Mouse (Mus musculus) skeletal muscle tissue, adult 2 months (tissue): ENCODE results near the gene Sugp1.
"Not testable (repeated sequence)": the region's sequence is repeated elsewhere in the genome, so short reads cannot be mapped to it uniquely, and the experiment has no call there.

Experiments
- DNase-seq: peaks from one replicate; pipeline ENCODE4 v3.0.0-alpha.2; 2012; ENCODE audit warnings: low read depth, low spot score

Sugp1 gene

DNA sequence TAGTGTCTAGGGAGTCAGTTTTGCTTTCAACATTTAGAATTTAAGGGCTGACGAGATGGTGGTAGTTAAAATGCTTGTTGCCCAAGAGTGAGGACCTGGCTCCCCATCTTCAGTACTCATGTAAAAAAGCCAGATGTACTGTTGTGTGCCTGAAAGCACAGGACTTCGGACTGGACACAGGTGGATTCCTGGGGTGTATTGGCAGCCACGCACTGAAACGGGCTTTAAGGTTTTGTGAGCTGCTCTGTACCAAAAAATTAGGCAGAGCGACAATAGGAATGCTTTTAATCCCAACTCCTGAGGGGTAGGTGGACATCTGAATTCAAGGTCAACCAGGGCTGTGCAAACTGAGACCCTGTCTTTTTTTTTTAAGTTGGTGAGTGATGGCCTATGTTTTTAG is 1.4 kb downstream of the Sugp1 start:
- DNase-seq = no peak

- no peak for DNase-seq
Observed at GRCm38 (mm10) chr8:70049662-70050061, 7.0 kb downstream of the Sugp1 start.

DNA sequence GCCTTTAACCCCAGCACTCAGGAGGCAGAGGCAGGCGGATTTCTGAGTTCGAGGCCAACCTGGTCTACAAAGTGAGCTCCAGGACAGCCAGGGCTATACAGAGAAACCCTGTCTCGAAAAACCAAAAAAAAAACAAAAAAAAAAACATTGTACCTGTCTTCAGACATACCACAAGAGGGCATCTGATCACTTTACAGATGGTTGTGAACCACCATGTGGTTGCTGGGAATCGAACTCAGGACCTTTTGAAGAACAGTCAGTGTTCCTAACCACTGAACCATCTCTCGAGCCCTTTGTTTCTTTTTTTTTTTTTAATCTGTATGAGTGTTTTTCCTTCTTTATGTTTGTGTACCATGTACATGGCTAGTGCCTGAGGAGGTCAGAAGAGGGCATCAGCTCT is 7.8 kb downstream of the Sugp1 start:
- DNase-seq = not testable (repeated sequence)

DNA sequence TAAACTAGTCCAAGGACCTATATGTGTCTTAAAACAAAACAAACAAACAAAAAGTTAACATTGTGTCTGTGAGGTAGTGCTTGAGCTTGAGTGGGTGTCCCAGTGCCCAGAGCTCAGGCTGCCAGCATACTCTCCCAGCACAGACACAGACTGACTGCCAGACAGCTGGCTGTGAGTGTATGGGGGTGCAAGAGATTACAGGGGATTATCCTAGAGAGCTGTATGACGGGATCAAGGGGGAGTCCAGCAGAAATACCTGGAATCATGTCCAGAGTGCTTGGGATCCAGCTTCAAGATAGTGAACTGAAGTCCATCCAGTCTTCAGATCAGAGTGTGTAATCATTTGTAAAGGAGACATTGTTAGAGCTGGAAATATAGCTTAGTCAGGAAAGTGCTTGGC is 15.1 kb downstream of the Sugp1 start:
- no peak for DNase-seq

GRCm38 (mm10) chr8:70071836-70072440 is 29.3 kb downstream of the Sugp1 start:
- DNase-seq = no peak

GRCm38 (mm10) chr8:70072441-70073069 is 29.9 kb downstream of the Sugp1 start, which contains the start of gene Tm6sf2:
Gene Tm6sf2 (plus strand): TSS chr8:70072924.
- no peak for DNase-seq

GRCm38 (mm10) chr8:70073120-70073519 is 30.5 kb downstream of the Sugp1 start:
- DNase-seq = no peak

GRCm38 (mm10) chr8:70073682-70074081 is 31.1 kb downstream of the Sugp1 start:
- no peak for DNase-seq

DNA sequence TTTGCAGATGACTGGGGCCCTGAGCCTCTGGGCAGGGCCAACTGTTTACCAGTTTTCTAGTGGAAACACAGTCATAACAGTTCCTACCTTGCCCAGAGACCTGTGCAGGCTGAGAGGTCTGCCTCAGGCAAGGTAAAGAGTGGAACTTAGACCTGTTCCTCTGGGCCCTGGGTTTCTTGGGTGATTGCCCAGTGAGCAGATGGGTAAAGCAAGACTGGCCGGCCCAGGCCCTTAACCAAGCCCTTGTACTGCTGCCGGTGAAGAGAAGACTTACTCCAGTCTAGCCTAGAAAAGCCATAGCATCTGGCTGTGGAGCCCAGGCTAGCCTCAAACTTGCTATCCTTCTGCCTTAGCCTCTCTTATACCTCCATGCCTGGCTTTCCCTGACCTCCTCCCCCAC is 39.4 kb downstream of the Sugp1 start:
- no peak for DNase-seq

DNA sequence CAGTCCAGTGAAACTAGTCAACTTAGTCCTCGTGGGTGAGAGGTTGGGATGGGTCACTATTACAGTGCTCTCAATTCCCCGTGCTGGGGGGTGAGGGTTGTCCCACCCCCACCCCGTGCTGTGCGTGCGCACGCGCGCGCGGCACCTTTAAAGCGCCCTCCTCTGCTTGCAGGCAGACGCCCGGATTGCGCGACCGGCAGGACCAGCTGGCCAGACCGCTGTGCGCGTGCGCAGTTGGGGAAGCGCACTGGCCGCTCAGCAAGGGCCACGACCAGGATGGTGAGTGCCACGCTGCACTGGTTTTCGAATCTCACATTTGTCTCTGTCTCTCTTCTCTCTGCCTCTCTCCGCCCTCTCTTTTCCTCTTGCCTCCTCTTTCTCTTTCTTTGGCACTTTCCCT is 40.7 kb downstream of the Sugp1 start, which contains the start of gene Hapln4:
Gene Hapln4 (plus strand): TSS at position 173 of the 400 bp plus-strand sequence.
- DNase-seq = peak; percentile 30

DNA sequence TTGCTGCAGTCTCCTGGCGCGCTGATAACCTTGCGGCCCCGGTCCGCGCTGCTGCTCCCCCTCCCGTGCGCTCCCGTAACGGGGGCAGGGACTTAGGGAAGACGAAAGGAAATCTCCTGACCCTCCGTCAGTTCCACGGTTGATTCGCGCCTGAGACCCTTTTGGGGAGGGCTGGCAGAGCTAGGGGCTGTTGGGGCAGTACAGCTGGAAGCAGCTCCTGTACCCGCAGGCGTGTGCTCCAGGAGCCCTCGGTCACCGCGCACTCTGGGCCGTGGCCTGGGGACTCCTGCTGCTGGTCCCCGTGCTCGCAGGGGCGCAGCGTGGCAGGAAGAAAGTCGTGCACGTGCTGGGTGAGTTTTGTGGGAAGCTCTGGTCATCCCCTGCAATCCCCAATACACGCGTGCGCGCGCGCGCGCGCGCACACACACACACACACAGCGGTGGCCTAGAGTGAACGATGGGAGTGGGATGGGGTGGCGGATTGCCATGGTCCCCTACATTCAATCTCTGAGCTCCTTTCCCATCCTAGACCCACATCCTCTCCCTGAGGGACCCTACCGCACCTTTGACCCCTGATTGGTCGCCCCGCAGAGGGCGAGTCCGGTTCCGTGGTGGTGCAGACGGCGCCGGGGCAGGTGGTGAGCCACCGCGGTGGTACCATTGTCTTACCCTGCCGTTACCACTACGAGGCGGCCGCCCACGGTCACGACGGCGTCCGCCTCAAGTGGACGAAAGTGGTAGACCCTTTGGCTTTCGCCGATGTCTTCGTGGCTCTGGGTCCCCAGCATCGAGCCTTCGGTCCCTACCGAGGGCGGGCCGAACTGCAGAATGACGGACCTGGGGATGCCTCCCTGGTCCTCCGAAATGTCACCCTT is 41.8 kb downstream of the Sugp1 start:
- no peak for DNase-seq

GRCm38 (mm10) chr8:70086151-70086550 is 43.5 kb downstream of the Sugp1 start:
- DNase-seq = no peak

DNA sequence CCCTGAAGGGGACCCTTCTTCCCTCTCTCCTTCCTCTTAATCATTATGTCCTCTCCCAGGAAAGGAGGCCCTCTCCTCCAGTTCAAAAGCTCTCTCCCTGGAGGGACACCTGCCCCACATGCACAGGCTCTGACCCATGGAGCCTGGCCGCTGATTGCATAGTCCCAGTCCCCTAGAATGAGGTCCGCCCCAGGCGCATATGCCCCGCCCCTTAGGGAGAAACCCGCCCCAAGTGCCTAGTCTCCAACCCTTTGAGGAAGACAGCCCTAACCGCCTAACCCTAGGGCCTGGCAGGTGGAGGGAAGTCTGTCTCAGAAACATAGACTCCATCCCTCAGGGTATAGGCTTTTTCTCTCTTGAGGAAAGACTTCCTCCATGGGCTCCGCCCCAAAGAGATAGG is 44.6 kb downstream of the Sugp1 start:
- no peak for DNase-seq

GRCm38 (mm10) chr8:70087836-70088650 is 45.4 kb downstream of the Sugp1 start:
- DNase-seq = no peak

DNA sequence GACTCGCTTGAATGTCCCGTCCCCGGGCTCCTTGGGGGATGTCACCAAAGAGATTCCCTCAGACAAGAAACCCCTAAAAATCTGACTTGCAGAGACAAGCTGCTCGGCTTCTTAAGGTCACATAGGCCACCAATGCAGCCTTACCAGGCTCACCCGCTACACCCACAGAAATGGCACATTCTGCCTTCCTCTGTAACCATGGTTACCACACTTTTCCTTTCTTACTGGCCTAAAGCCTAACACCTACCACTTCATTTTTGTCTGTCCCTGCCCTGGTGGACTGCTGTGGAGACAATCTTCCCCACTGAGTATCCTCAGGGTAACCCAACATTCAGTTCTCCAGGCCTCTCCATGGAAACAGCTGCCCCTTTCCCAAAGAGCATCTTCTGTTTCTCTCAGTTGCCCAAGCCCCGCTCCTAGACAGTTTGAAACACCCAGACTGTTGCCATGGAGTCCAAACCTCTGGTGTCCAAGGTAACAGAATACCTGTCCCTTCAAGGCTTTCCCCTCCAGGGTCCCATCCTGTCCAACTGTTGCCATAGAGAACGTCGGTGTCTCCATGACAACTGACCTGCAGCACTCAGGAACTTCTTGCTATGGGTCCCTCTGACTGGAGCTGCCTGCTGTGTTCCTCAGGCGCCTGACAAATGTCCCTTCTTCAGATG is 46.8 kb downstream of the Sugp1 start:
- DNase-seq = no peak

DNA sequence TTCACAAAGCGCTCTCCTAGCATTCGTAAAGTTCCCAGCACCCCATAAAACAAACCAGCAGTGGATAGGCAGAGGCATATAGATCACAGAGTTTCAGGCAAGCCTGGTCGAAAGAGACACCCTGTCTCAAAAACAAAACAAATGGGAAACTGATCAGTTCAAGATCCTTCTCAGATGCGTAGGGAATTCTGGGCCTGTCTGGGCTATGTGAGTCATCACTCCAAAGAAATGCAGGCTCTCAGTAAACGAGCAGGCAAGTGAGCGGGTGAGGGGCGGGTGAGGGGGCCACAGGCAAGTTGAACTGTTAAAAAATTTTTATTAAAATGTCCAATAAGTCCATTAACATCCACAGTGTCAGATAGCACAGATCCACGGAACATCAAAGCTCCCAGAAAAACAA is 50.2 kb downstream of the Sugp1 start:
- no peak for DNase-seq

DNA sequence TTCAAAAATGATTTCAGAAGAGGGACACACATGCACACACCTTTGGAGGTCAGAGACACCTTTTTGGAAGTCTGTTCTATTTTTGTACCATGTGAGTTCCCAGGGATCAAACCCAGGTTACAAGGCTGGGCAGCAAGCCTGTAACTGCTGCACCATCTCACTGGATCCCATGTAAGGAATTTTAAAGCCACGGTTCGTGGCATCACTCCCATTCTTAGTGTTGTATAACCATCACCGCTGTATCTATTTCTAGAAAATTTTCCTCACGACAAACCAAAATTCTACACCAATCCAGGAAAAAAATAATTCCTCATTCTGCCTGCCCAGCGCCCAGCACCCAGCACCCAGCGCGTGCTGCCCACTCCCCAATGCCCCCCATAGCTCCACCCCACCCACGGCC is 56.7 kb downstream of the Sugp1 start:
- no peak for DNase-seq

DNA sequence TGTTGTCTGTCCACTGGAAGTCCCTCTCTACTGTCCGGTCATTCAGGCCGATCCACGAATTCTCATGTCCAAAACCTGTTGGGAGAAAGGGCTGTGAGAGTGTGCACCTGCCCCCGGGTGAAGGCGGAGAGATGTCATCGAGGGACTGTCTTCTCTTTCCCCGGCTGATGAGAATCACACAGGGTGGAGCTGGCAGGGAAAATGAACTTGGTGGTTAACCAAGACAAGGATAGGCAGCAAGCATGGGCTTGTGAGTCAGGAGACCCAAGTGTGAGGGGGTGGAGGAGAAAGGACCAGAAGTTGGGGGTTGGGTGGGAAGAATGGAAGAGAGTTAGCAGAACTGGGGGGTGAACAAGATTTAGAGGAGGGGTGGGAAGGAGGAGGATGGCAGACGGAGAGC is 57.6 kb downstream of the Sugp1 start:
- DNase-seq = no peak

DNA sequence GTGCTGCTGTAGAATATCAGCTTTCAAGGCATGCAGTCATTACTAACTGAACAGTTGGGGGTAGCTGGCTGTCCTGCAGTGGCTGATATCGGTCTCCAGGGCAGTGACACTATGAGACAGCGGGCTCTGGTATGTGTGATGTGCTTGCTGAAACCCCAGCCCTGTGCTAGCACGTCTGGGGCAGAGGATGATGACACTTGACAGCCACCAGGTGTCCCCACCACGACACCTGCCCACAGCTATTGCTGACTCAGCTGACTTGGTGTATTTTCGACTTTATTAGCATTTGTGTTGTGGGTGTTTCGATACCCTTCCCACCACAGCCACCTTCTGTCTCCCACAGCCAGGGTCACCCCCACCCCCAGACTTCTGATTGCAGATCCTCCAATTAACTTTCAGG is 61.9 kb downstream of the Sugp1 start:
- DNase-seq = peak; percentile 19

- no peak for DNase-seq
Observed at GRCm38 (mm10) chr8:70104922-70105321, 62.3 kb downstream of the Sugp1 start.

DNA sequence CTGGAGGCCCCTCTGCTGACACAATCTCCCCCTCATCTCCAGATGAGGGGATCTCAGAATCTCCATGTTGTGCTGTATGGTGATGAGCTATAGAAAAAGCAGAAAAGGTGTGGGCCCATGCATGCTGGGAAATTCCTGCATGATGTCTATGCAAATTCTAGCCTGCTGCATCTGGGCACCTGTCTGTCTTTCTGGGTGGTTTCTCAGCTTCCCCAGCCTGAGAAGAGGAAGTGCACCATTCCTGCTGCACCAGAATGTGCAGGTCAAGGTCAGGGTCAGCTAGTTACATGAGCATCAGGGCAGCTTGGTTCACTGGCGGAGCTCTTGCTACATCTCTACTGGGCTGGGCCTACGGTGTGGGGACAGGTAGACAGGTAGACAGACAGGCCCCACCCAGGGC is 67.8 kb downstream of the Sugp1 start:
- no peak for DNase-seq
